Mouse (Mus musculus) hindbrain, embryonic 14.5 days (tissue): ENCODE measurements around the gene Sgpp1. TPM values are rescaled to one million over a fixed set of nuclear protein-coding genes. Genes with fewer than 3 reads are reported as not detected.

Experiments
- ATAC-seq: fragments of 200-750 bp; cut with Nextera tagmentation; 2 replicates; pipeline ENCODE4 v1.8.0; 2017; ENCODE audit warnings: moderate number of reproducible peaks, mild to moderate bottlenecking, moderate TSS enrichment, moderate library complexity; ENCODE audit not compliant: low FRiP score
- DNase-seq: peaks from one replicate; pipeline ENCODE4 v3.0.0-alpha.2; 2015; ENCODE audit warnings: low spot score
- H3K27ac ChIP-seq: fragments of 300-500 bp; sonication (generic); 2 replicates; pipeline ENCODE4 v1.5.1; 2014; ENCODE audit warnings: mild to moderate bottlenecking, moderate library complexity
- H3K27me3 ChIP-seq: fragments of 300-500 bp; sonication (generic); 2 replicates; pipeline ENCODE4 v1.6.1; 2014; ENCODE audit warnings: mild to moderate bottlenecking, low read length, mixed read lengths; ENCODE audit not compliant: control insufficient read depth, insufficient read depth
- H3K36me3 ChIP-seq: fragments of 300-500 bp; sonication (generic); replicated peaks from 2 replicates; pipeline ENCODE4 v1.6.1; 2014; ENCODE audit not compliant: control insufficient read depth, insufficient read depth
- H3K4me1 ChIP-seq: fragments of 300-500 bp; sonication (generic); replicated peaks from 2 replicates; pipeline ENCODE4 v1.6.1; 2014; ENCODE audit warnings: antibody characterized with exemption, low read length, mixed read lengths; ENCODE audit not compliant: control insufficient read depth, insufficient read depth
- H3K4me2 ChIP-seq: fragments of 300-500 bp; sonication (generic); replicated peaks from 2 replicates; pipeline ENCODE4 v1.6.1; 2014; ENCODE audit warnings: mild to moderate bottlenecking, moderate library complexity
- H3K4me3 ChIP-seq: fragments of 300-500 bp; sonication (generic); replicated peaks from 2 replicates; pipeline ENCODE4 v1.5.1; 2014; ENCODE audit warnings: mild to moderate bottlenecking, low read length
- H3K9ac ChIP-seq: fragments of 300-500 bp; sonication (generic); 2 replicates; pipeline ENCODE4 v1.6.1; 2014
- H3K9me3 ChIP-seq: fragments of 300-500 bp; sonication (generic); 2 replicates; pipeline ENCODE4 v1.6.1; 2016; ENCODE audit warnings: low read length; ENCODE audit not compliant: control insufficient read depth
- WGBS: fragments of 180-500 bp; shearing (Covaris S2); extraction: QIAGEN DNeasy Blood & Tissue Kit; methylation state at CpG from one replicate; pipeline ENCODE4 v1.1.7; 2014; 5-methylcytosine and 5-hydroxymethylcytosine counted together
- polyA plus RNA-seq: library from polyadenylated mRNA; unstranded; fragments of >200 nt; fragmentation: Nextera tagmentation; extraction: Ambion mirVana; gene quantifications from 2 replicates; pipeline ENCODE4 v1.2.1, GENCODE M21; 2014

Gene Sgpp1
- polyA plus RNA-seq, 1 experiment from 2014 or later, result 16.6 TPM

- no peaks in the 10 kb centered on the region for H3K4me1 ChIP-seq
- WGBS, result 89% methylated on average over 2 of the region's 2 CpGs
- no peak overlapping the region for H3K27ac ChIP-seq
- DNase-seq (no peak), ATAC-seq (no peak)
- H3K4me3 ChIP-seq, result no peak overlapping the region
- H3K27me3 ChIP-seq, result no peaks in the 10 kb centered on the region
- H3K36me3 ChIP-seq, result no peaks in the 10 kb centered on the region
- H3K9me3 ChIP-seq, result no peaks in the 10 kb centered on the region
- H3K9ac ChIP-seq, result no peak overlapping the region
- H3K4me2 ChIP-seq, result no peak overlapping the region
Observed at GRCm38 (mm10) chr12:75682842-75683241, 52.7 kb downstream of the Sgpp1 start.

DNA sequence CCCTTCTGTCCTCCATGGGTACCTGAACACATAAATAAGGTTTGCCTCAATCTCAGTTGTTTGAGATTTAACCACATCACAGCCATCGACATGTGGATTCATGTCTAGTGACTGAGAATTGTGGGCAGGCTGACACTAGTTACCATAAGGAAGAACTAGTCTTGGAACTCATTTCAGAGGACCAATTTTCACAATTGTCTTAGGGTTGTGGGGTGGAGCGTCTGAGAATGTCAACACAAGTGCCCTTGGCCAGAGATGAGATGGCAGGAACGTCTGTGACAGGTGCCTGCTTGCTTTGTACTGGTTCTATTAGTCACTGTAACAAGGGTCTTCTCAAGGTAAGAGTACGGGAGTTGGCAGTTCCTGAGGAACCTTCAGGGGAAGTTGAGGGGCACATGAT is 54.4 kb downstream of the Sgpp1 start:
- Histone ChIP-seq H3K9me3 (no peaks in the 10 kb centered on the region), H3K36me3 (no peaks in the 10 kb centered on the region), H3K27me3 (no peaks in the 10 kb centered on the region), H3K9ac (no peak overlapping the region), H3K4me3 (no peak overlapping the region), H3K4me2 (no peak overlapping the region), H3K4me1 (no peaks in the 10 kb centered on the region), H3K27ac (no peak overlapping the region)
- no peak for ATAC-seq
- DNase-seq, result no peak
- 85% methylated on average over 4 of the region's 4 CpGs for WGBS

GRCm38 (mm10) chr12:75678393-75678792 is 57.1 kb downstream of the Sgpp1 start:
- no peaks in the 10 kb centered on the region for H3K4me1 ChIP-seq
- no peak overlapping the region for H3K27ac ChIP-seq
- no peak overlapping the region for H3K4me2 ChIP-seq
- H3K9me3 ChIP-seq, result no peaks in the 10 kb centered on the region
- DNase-seq (no peak), ATAC-seq (no peak)
- no peaks in the 10 kb centered on the region for H3K36me3 ChIP-seq
- H3K4me3 ChIP-seq, result no peak overlapping the region
- 97% methylated on average over 4 of the region's 4 CpGs for WGBS
- no peaks in the 10 kb centered on the region for H3K27me3 ChIP-seq
- no peak overlapping the region for H3K9ac ChIP-seq

DNA sequence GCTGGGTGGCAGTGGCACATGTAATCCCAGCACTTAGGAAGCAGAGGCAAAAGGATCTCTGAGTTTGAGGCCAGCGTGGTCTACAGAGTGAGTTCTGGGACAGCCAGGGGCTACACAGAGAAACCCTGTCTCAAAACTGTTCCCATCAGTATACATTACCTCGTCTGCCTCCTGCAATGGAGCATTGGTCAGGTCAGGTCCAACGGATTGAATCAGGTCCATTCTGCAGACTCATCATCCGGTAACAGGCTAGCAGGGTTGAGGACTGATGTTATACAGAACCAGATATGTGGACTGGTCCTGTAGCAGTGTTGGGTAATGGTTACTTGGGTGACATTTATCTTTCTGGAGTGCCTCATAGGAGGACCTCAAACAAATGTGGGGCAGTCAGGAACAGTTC is 62.9 kb downstream of the Sgpp1 start:
- no peak overlapping the region for H3K4me2 ChIP-seq
- no peak for DNase-seq
- no peak overlapping the region for H3K4me3 ChIP-seq
- no peak overlapping the region for H3K9ac ChIP-seq
- H3K27me3 ChIP-seq, result no peaks in the 10 kb centered on the region
- H3K36me3 ChIP-seq, result no peaks in the 10 kb centered on the region
- ATAC-seq, result no peak
- H3K27ac ChIP-seq, result no peak overlapping the region
- WGBS, result 94% methylated on average over 4 of the region's 4 CpGs
- H3K9me3 ChIP-seq, result no peaks in the 10 kb centered on the region
- peaks cover 14% of the 10 kb centered on the region for H3K4me1 ChIP-seq

DNA sequence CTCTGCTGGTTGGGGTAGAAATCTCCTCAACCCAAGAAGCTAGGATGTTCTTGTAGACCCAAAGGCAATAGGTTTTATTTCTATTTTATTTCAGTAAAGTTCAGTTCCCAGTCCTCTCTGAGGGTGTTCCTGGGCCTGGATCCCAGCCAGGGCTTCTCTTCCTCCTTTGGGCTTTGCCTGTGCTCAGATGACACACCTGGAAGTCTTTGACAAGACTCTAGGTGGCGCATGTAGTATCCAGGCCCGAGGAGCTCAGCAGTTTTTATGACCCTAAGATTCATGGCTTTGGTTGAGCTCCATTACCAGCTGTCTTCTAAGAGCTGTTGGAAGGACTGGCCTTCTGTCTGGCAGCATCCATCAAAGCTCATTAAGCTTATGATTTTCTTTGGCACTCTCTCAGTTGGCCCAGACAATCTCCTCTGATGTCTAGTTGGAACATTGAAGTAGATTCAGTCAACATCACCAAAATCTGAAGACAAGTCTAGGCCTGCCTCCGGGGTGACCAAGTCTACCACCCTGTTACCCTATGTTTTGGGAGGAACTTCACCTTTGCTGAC is 63.7 kb downstream of the Sgpp1 start:
- Histone ChIP-seq H3K9ac (no peak overlapping the region), H3K4me2 (no peak overlapping the region), H3K4me3 (no peak overlapping the region), H3K27me3 (no peaks in the 10 kb centered on the region), H3K27ac (no peak overlapping the region), H3K36me3 (no peaks in the 10 kb centered on the region), H3K4me1 (peaks cover 14% of the 10 kb centered on the region), H3K9me3 (no peaks in the 10 kb centered on the region)
- ATAC-seq, result no peak
- 93% methylated on average over 3 of the region's 3 CpGs for WGBS
- DNase-seq, result no peak

GRCm38 (mm10) chr12:75670611-75671010 is 64.9 kb downstream of the Sgpp1 start:
- H3K9ac ChIP-seq, result peak overlapping the region; percentile 62; the same call in 1 of the 2 replicates
- WGBS, result 93% methylated on average over 6 of the region's 6 CpGs
- DNase-seq, result no peak

DNA sequence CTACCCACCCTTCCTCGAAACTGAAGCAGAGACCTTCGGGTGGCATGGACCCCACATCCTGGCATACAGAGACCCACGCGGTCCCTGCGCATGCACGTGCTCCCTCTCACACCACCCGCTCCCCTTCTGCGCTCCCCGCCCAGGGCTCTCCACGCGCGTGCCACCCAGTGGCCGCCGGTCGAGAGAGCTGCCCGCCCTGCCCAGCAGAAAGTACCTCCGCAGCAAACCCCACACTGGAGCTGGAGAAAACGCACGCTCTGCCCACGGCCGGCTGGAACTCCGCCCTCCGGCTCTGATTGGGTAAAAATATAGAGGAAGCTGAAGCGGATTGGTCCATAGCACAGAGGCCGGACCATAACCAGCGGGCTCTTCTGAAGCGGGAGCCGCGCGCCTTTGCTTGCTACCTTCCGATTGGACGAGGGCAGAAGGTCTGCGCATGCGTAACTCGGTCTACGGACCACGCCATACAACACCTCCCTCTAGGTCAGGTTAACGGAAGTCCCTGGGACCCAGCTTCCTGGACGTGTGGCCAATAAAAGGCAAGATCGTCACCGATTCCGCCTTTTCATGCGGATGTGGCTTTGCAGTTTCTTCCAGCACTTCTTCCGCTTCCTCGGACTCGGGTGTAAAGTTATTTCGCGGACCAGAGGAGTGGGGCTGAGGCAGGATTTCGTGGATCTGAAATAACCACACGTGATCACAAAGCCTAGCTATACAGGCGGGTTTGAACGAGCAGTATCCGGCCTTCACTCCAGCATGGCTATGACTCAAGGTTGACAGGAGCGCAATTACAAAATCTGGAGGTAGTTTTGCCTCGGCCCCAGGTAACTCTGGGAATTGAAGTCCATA is 66.0 kb downstream of the Sgpp1 start, which contains the start of gene Wdr89:
Gene Wdr89 (minus strand): TSS at position 280 of the 849 bp plus-strand sequence.
- ATAC-seq (peak; percentile 99), DNase-seq (peak; percentile 99)
- no peaks in the 10 kb centered on the region for H3K27me3 ChIP-seq
- H3K4me2 ChIP-seq, result peak within 1 kb of the TSS; percentile 87
- peak within 1 kb of the TSS; percentile 78 for H3K27ac ChIP-seq
- H3K4me1 ChIP-seq, result peaks cover 14% of the 10 kb centered on the region
- under 1% methylated on average over 55 of the region's 55 CpGs for WGBS
- H3K36me3 ChIP-seq, result no peaks in the 10 kb centered on the region
- H3K4me3 ChIP-seq, result peak within 1 kb of the TSS; percentile 52
- no peaks in the 10 kb centered on the region for H3K9me3 ChIP-seq
- peak within 1 kb of the TSS; percentile 75 for H3K9ac ChIP-seq

More at GRCm38 (mm10) chr12:75670611-75671010, 64.9 kb downstream of the Sgpp1 start:
- no peaks in the 10 kb centered on the region for H3K9me3 ChIP-seq
- H3K4me3 ChIP-seq, result peak overlapping the region; percentile 52
- no peaks in the 10 kb centered on the region for H3K36me3 ChIP-seq
- H3K4me2 ChIP-seq, result peak overlapping the region; percentile 83
- no peak for ATAC-seq
- H3K27me3 ChIP-seq, result no peaks in the 10 kb centered on the region
- H3K4me1 ChIP-seq, result peaks cover 14% of the 10 kb centered on the region
- no peak overlapping the region for H3K27ac ChIP-seq

DNA sequence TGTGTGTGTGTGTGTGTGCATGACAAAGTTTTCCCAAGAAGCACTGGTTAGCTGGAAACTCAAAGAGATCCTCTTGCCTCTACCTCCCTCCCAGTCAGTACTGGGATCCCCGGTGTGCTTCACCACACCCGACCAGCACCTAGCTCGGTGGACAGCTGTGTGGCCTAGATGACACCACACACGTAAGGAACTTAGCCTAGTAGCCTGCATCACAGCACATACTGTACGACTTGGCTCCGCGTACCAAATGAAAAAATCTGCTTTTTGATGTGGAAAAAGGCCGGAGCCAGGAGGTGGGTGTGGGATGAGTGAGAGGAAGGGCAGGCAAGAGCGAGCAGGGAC is 66.6 kb downstream of the Sgpp1 start:
- peak overlapping the region; percentile 52 for H3K4me3 ChIP-seq
- ATAC-seq, result no peak; the same call in 1 of the 2 replicates

DNA sequence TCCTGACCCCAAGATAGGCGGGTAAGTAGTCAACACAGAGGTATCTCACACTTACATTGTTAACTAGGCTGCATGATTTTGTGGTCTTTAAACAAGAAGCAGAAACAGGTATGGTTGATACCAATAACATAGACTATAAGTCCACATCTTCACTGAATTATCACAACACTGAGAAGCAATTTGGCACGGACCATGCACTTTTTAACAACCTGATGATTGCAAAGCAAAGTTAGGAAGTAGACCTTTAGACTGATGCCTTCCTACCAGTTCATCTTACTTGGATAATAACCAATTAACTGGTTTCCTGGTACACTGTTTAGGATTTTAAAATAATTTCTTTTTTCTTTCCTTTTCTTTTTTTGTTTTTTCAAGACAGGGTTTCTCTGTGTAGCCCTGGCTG is 67.3 kb downstream of the Sgpp1 start:
- Histone ChIP-seq H3K9me3 (no peaks in the 10 kb centered on the region), H3K4me3 (no peak overlapping the region), H3K4me1 (peaks cover 14% of the 10 kb centered on the region), H3K27ac (no peak overlapping the region), H3K27me3 (no peaks in the 10 kb centered on the region), H3K9ac (0 out of 2 replicates have a peak overlapping the region, but pooled peaks have one; percentile 75), H3K36me3 (no peaks in the 10 kb centered on the region), H3K4me2 (peak overlapping the region; percentile 87)
- 94% methylated on average over 2 of the region's 2 CpGs for WGBS
- ATAC-seq, result no peak
- DNase-seq, result no peak

More for the DNA sequence above, 66.6 kb downstream of the Sgpp1 start:
- Histone ChIP-seq H3K9ac (peak overlapping the region; percentile 75), H3K4me1 (peaks cover 14% of the 10 kb centered on the region), H3K27ac (peak overlapping the region; percentile 78), H3K36me3 (no peaks in the 10 kb centered on the region), H3K9me3 (no peaks in the 10 kb centered on the region), H3K4me2 (peak overlapping the region; percentile 87), H3K27me3 (no peaks in the 10 kb centered on the region)
- 3% methylated on average over 9 of the region's 9 CpGs for WGBS
- DNase-seq, result no peak
